Comparison of ENCODE assay signal across 14 mouse cellular contexts in the genomic region with DNA sequence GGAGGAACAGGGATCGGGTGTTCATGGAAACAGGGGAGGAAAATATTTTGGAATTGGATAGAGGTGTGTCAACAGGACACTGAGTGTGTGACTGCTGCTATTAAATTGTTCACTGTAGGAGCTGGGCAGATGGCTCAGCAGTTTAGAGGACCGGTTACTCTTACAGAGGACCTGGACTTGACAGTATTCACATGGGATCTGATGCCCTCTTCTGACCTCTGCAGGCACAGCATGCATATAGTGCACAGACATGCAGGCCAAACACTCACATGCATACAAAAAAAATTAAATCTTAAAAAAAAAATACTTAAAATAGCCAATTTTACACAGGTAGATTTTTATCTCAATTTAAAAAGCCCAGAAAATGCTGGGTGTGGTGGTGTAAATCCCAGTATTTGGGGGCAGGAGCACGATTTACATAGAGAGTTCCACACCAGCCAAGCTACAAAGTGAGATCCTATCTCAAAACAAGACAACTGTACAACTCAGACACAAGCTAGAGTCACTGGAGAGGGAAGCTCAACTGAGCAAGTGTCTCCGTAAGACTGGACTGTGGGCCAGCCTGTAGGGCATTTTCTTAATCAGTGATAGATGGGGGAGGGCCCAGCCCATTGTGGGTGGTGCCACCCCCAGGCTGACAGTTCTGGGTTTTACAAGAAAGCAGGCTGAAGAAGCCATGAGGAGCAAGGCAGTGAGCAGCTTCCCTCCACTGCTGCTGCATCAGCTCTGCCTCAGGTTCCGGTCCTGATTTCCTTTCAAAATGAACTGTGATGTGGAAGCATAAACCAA. TPM values are rescaled to one million over a fixed set of nuclear protein-coding genes. Genes with fewer than 3 reads are reported as not detected.
A peak's percentile ranks its signal among the peaks of the same experiment; 100 is the strongest.
DNase-seq lines count a peak whose midpoint lies in the region; ATAC-seq and TF ChIP-seq lines count a peak whose summit lies in the region.
"Had no signal": no experiment of that assay in that cellular context is flagged by ENCODE, and none has a peak within 500 bp of the region (broad histone marks: within the 10 kb centered on the region; RNA-seq: fewer than 3 reads in every experiment).

No protein-coding gene starts in this region.

- intact Hi-C loops in heart, postnatal 14 days (cut with DNase I), result no loop called here

- no peak for ATAC-seq in heart, postnatal 0 days (ENCODE audit: insufficient read depth, low read depth)
- ATAC-seq: forebrain, embryonic 15.5 days had no signal

- TF ChIP-seq CTCF in heart, postnatal 0 days (IDR thresholded peaks at IDR 0.05; ENCODE audit: low read depth), result 0 out of 2 replicates have a peak, but pooled peaks have one; percentile 3

- H3K9me3 ChIP-seq in heart, postnatal 0 days (replicated peaks; ENCODE audit: control insufficient read depth, low read length), result no peaks in the 10 kb centered on the region
- H3K9me3 ChIP-seq: forebrain, embryonic 15.5 days; limb, embryonic 13.5 days; lung, embryonic 15.5 days; midbrain, embryonic 12.5 days had no signal

- 0 out of 2 replicates have a peak, but pooled peaks cover 3% of the 10 kb centered on the region for H3K36me3 ChIP-seq in heart, postnatal 0 days (replicated peaks; ENCODE audit: control insufficient read depth, insufficient read depth, low read length)
- H3K36me3 ChIP-seq: forebrain, embryonic 15.5 days; lung, embryonic 15.5 days had no signal

- H3K27ac ChIP-seq in heart, postnatal 0 days (ENCODE audit: low read depth), result no peak overlapping the region
- H3K27ac ChIP-seq: forebrain, embryonic 15.5 days; limb, embryonic 13.5 days; lung, embryonic 15.5 days; midbrain, embryonic 12.5 days had no signal

- WGBS in heart, postnatal 0 days, result 79% methylated on average over 5 of the region's 5 CpGs

- no peak for DNase-seq in heart, postnatal 0 days (ENCODE audit: low spot score)
- DNase-seq in heart, postnatal 14 days, result no peak
- peak; percentile 14 for DNase-seq in lung, postnatal 36 days
- no peak for DNase-seq in lung, postnatal 4 days
- peak; percentile 55 for DNase-seq in kidney, postnatal 10 days
- no peak for DNase-seq in right cerebral cortex, postnatal 10 days (ENCODE audit: low spot score in 2 of 2)
- no peak for DNase-seq in urinary bladder, postnatal 36 days (ENCODE audit: low spot score in 2 of 2)
- DNase-seq: gastrocnemius, postnatal 10 days; thymus, postnatal 36 days had no signal

- H3K4me1 ChIP-seq in heart, postnatal 0 days (ENCODE audit: control insufficient read depth, insufficient read depth), result no peaks in the 10 kb centered on the region
- H3K4me1 ChIP-seq: limb, embryonic 13.5 days; lung, embryonic 15.5 days; midbrain, embryonic 12.5 days had no signal

- no peak overlapping the region for H3K4me2 ChIP-seq in heart, postnatal 0 days (ENCODE audit: low read depth, low read length)
- H3K4me2 ChIP-seq: forebrain, embryonic 15.5 days; heart, embryonic 11.5 days; limb, embryonic 13.5 days; lung, embryonic 15.5 days; midbrain, embryonic 12.5 days had no signal

- no peak overlapping the region for H3K4me3 ChIP-seq in heart, postnatal 0 days (ENCODE audit: low read depth, low read length)
- H3K4me3 ChIP-seq: forebrain, embryonic 15.5 days; limb, embryonic 13.5 days; lung, embryonic 15.5 days; midbrain, embryonic 12.5 days had no signal

- TF ChIP-seq EP300 in heart, postnatal 0 days (IDR thresholded peaks at IDR 0.05; ENCODE audit: low read depth), result no peak

- no peak overlapping the region for H3K9ac ChIP-seq in heart, postnatal 0 days (replicated peaks; ENCODE audit: low read depth, low read length)
- H3K9ac ChIP-seq: forebrain, embryonic 15.5 days; limb, embryonic 13.5 days; lung, embryonic 15.5 days; midbrain, embryonic 12.5 days had no signal

- no peaks in the 10 kb centered on the region for H3K27me3 ChIP-seq in heart, postnatal 0 days (ENCODE audit: control insufficient read depth, insufficient read depth, low read length)
- H3K27me3 ChIP-seq: forebrain, embryonic 15.5 days; limb, embryonic 13.5 days; lung, embryonic 15.5 days; midbrain, embryonic 12.5 days had no signal

RNA-seq across cellular contexts. Expression of a gene that starts 21.0 kb away (rescaled TPM):
- total RNA-seq in heart, postnatal 0 days (2014; rRNA removed; ENCODE audit: low replicate concordance), result not detected in 2 replicates
- polyA plus RNA-seq in heart, postnatal 0 days (2015; fragmentation: Nextera tagmentation; extraction: Ambion mirVana), result 0.08 TPM in 1 of 2 replicates, not detected in the other
- total RNA-seq in heart, postnatal 14 days (2021), result under 1 TPM in 1 of 2 experiments, not detected in 1; 0.15 TPM

Comparison
In these comparisons a context has a peak if more than half of its experiments do, and no peak if none do; other contexts are left out.
1. DNase-seq: peak in lung, postnatal 36 days (single experiment) and kidney, postnatal 10 days (single experiment); none in heart, postnatal 0 days (single experiment), heart, postnatal 14 days (0 of 2), lung, postnatal 4 days (0 of 2), right cerebral cortex, postnatal 10 days (0 of 2) and urinary bladder, postnatal 36 days (0 of 2).